Mouse (Mus musculus) frontal cortex, postnatal 25 days (tissue): ENCODE data around the gene Vezf1.

Experiments
- DNase-seq, 2 experiments: peaks; one replicate each; pipeline ENCODE4 v3.0.0; 2022; ENCODE audit warnings: low spot score in 2 of 2

Gene Vezf1

DNA sequence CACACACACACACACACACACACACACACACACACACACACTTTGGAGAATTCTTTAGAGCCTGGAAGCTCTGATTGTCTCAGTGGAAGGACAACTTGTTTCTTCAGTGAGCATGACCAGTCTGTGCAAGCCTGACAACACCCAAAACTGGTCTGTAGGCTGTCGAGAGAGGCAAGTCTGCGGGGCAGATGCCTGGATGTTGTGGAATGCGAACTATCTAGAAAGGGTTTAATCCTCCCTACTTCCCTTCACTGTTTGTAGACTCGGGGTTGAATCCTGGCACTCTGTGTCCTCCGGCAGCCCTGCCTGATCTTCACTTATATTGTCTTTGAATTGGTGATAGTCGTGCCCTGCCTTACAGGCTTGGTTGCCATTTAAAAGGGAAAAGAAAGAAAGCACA is 55.7 kb downstream of the Vezf1 start:
- DNase-seq = no peak

DNA sequence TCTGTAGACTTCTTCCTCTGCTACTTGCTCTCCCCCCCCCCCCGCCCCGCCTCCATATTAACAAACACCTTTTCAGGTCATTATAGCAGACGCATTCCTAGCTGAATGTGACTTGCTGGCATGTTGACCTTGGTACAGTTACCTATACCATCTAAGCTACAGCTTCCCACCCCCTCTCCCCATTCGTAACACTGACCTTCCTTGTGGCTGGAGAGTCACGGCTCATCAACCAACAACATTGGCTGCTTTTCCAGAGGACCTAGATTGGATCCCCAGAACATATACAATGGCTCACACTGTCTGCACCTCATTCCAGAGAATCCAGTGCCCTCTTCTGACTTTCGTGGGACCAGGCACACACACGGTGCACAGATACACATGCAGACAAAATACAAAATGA is 57.4 kb downstream of the Vezf1 start:
- no peak for DNase-seq

DNA sequence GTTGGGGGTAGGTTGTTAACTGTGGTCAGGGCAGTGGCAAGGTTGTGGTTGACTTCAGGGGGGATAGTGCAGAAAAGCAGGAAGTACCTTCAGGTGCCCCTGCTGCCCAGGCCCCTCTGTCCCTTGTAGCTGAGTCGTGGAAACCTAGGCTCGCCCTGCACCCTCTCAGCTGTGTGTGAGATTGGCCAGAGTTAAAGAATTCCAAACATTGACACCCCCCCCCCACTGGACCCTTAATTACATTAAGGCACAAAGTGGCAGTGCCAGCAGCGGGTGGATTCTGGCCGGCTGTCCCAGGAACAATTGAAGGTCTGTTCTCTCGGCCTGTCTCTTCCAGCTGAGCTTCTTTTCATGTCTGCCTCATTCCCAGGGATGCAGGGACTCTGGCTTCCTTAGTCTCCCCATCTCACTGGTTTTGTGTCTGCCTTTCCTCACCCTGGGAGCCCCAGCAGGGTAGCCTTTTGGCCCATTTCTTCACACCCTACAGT is 58.3 kb downstream of the Vezf1 start:
- no peak for DNase-seq

DNA sequence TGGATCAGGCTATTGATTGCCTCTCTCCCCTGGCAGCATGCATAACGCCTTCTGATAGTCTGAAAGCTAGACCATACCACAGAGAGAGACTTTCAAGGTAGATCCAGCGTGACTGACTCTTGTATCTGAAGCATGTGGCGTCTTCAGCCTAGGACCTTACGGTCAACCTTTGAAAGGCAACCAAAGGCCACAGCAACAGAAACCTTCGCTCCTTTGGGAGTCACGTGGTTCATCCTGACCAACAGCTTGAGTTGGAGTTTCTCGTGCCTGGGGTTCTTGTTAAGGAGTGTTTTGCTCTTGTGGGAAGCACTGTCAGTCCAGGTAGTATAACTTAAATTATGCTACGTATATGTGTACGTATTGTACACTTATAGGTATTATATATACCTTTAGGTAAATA is 60.4 kb downstream of the Vezf1 start:
- no peak for DNase-seq

DNA sequence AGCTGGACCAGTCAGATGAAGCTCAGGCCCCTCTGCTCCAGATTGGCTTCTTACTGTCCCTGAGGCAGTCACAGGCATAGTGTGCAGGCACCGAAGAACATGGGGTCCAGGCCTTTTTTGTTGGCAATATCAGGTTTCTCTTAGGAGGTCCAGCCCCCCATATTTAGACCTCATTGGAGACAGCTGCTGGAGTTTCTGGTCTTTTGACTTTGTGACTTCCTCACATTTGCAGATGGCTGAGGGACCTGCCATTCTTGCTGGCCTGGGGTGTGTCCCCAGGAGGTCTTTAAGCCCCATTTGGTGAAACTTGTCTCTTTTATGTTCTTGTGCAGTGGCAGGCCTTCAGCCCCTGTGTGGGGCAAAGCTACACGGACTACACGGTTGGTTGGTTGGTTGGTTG is 61.2 kb downstream of the Vezf1 start:
- DNase-seq = no peak

DNA sequence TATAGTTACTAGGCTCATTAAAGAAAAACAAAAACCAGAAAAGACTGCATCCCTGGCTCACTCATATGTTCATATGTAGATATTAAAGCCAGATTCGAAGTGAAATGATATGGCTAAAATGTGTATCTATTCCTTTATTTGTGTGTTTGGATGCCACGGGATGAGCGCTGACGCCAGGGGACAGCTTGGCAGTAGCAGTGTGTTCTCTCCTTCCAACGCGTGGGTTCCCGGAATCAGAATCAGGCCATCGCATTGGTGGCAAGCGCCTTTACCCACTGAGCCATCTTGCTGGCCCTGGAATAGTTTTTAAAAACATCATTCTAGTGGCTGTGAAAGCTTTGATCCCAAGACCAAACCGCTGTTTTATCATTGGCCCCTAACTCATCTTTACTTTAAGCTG is 61.9 kb downstream of the Vezf1 start:
- no peak for DNase-seq

DNA sequence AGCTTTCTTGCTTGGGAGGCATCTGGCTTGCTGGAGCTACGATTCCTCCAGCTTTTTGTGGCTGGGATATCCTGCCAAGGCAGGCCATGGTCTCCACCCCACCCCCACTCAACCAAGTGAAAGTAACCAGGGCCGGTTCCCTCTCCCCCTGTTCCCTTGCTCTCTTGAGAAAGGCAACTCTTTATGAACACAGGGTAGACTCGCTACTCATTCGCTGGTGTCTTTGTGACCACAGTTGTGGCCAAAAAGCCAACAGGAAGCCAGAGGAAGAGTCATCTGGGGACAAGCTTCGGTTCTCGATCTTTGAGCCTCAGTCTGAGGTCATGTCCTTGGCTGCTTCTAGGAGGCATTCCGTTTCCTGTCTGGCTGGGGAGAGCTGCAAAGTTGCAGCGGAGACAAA is 63.8 kb downstream of the Vezf1 start:
- DNase-seq = no peak
